Mouse (Mus musculus) small intestine, adult 2 months (tissue): ENCODE data around the gene Hist1h3a.

Source experiments
- CTCF ChIP-seq: fragments of 200-500 bp; IDR thresholded peaks from 2 replicates; pipeline ENCODE4 v1.5.1; 2012; ENCODE audit warnings: low read depth, mild to moderate bottlenecking, control low read depth, inconsistent platforms, low read length, moderate library complexity, mixed read lengths; ENCODE audit not compliant: insufficient replicate concordance, insufficient read length; ENCODE audit errors: extremely low read depth
- POLR2A ChIP-seq: fragments of 200-500 bp; IDR thresholded peaks from 2 replicates; pipeline ENCODE4 v1.6.1; 2012; ENCODE audit warnings: low read depth, mild to moderate bottlenecking, control low read depth, inconsistent platforms, low read length, moderate library complexity

GRCm38 (mm10) chr13:23728472-23729191, 33.6 kb downstream of the Hist1h3a start:
- TF ChIP-seq CTCF (no peak), POLR2A (no peak)
